Comparison of ENCODE assay signal across 19 mouse cellular contexts in genomic region chr6:63149300-63149699, GRCm38 (mm10).
"Had no signal": no experiment of that assay in that cellular context is flagged by ENCODE, and none has a peak within 500 bp of the region (broad histone marks: within the 10 kb centered on the region; RNA-seq: fewer than 3 reads in every experiment).

No protein-coding gene starts in this region.

- H3K9ac ChIP-seq: lung, embryonic 14.5 days; midbrain, embryonic 12.5 days; neural tube, embryonic 13.5 days; neural tube, embryonic 15.5 days had no signal

- H3K4me3 ChIP-seq: midbrain, embryonic 10.5 days; midbrain, embryonic 12.5 days; myocyte; neural tube, embryonic 13.5 days; neural tube, embryonic 15.5 days had no signal

- H3K36me3 ChIP-seq: midbrain, embryonic 10.5 days; midbrain, embryonic 12.5 days; neural tube, embryonic 13.5 days; neural tube, embryonic 15.5 days had no signal

- ATAC-seq: midbrain, embryonic 16.5 days had no signal

- H3K4me2 ChIP-seq: lung, embryonic 14.5 days; midbrain, embryonic 12.5 days; neural tube, embryonic 13.5 days; neural tube, embryonic 15.5 days had no signal

- H3K27me3 ChIP-seq: midbrain, embryonic 12.5 days; neural tube, embryonic 13.5 days; neural tube, embryonic 15.5 days had no signal

- H3K27ac ChIP-seq: midbrain, embryonic 10.5 days; midbrain, embryonic 12.5 days; neural tube, embryonic 13.5 days; neural tube, embryonic 15.5 days had no signal

- H3K4me1 ChIP-seq: midbrain, embryonic 10.5 days; midbrain, embryonic 12.5 days; neural tube, embryonic 13.5 days; neural tube, embryonic 15.5 days had no signal

- H3K9me3 ChIP-seq: midbrain, embryonic 10.5 days; midbrain, embryonic 12.5 days; neural tube, embryonic 13.5 days; neural tube, embryonic 15.5 days had no signal

- DNase-seq: lung, adult 18-20 months; lung, embryonic 14.5 days; lung, postnatal 10 days; lung, postnatal 4 days; midbrain, embryonic 14.5 days; retina, postnatal 1 day; right cerebral cortex, adult 18-20 months; right cerebral cortex, postnatal 25 days; right cerebral cortex, postnatal 4 days; spleen, adult 18-20 months; thymus, adult 18-20 months; thymus, postnatal 14 days; thymus, postnatal 36 days had no signal
